Comparison of ENCODE assay signal across 8 mouse cellular contexts in genomic region chr14:93498813-93499690, GRCm38 (mm10).
DNase-seq lines count a peak whose midpoint lies in the region; ATAC-seq and TF ChIP-seq lines count a peak whose summit lies in the region.

No protein-coding gene starts in this region.

- H3K27me3 ChIP-seq in intestine, embryonic 16.5 days (replicated peaks; ENCODE audit: control insufficient read depth, insufficient read depth, low read length): no peaks in the 10 kb centered on the region
- H3K27me3 ChIP-seq in midbrain, embryonic 15.5 days (replicated peaks): no peaks in the 10 kb centered on the region
- H3K27me3 ChIP-seq in stomach, postnatal 0 days (ENCODE audit: control insufficient read depth, insufficient read depth, low read length): no peaks in the 10 kb centered on the region

- TF ChIP-seq CTCF in cortical plate, adult 2 months (IDR thresholded peaks at IDR 0.05; ENCODE audit: extremely low read depth, insufficient read depth, low read length): no peak
- TF ChIP-seq CTCF in stomach, postnatal 0 days (IDR thresholded peaks at IDR 0.05; ENCODE audit: low read depth): no peak

- H3K27ac ChIP-seq in cortical plate, adult 2 months (ENCODE audit: insufficient read depth, low read length): peak overlapping the region; percentile 79
- no peak overlapping the region for H3K27ac ChIP-seq in intestine, embryonic 16.5 days (ENCODE audit: low read length)
- peak overlapping the region; percentile 55 for H3K27ac ChIP-seq in midbrain, embryonic 15.5 days
- no peak overlapping the region for H3K27ac ChIP-seq in stomach, postnatal 0 days (replicated peaks)

- no peaks in the 10 kb centered on the region for H3K9me3 ChIP-seq in intestine, embryonic 16.5 days (ENCODE audit: control insufficient read depth, low read length)
- H3K9me3 ChIP-seq in midbrain, embryonic 15.5 days: no peaks in the 10 kb centered on the region
- H3K9me3 ChIP-seq in stomach, postnatal 0 days (ENCODE audit: control insufficient read depth, low read length): no peaks in the 10 kb centered on the region

- ATAC-seq in intestine, embryonic 16.5 days: peak; percentile 76
- ATAC-seq in midbrain, embryonic 15.5 days (replicated peaks): peak; percentile 80
- no peak for ATAC-seq in stomach, postnatal 0 days (ENCODE audit: low FRiP score, low TSS enrichment)
- ATAC-seq in megakaryocyte, adult 5-6 weeks (ENCODE audit: poor library complexity, severe bottlenecking): no peak

- no peak for TF ChIP-seq EP300 in stomach, postnatal 0 days (optimal IDR thresholded peaks at IDR 0.05)

- H3K36me3 ChIP-seq in intestine, embryonic 16.5 days (ENCODE audit: control insufficient read depth, insufficient read depth, low read length): no peaks in the 10 kb centered on the region
- H3K36me3 ChIP-seq in midbrain, embryonic 15.5 days (replicated peaks): no peaks in the 10 kb centered on the region
- H3K36me3 ChIP-seq in stomach, postnatal 0 days (ENCODE audit: control insufficient read depth, insufficient read depth, low read length): no peaks in the 10 kb centered on the region

- no peak overlapping the region for H3K4me2 ChIP-seq in intestine, embryonic 16.5 days (ENCODE audit: low read depth, low read length)
- peak overlapping the region; percentile 37 for H3K4me2 ChIP-seq in midbrain, embryonic 15.5 days
- H3K4me2 ChIP-seq in stomach, postnatal 0 days (replicated peaks; ENCODE audit: low read depth): no peak overlapping the region

- intact Hi-C loops in left cerebral cortex, postnatal 10 days (cut with DNase I): no loop called here

- DNase-seq in adrenal gland, postnatal 10 days: peak; percentile 76
- DNase-seq in gastrocnemius, postnatal 25 days: peak; percentile 9
- DNase-seq in left cerebral cortex, postnatal 10 days (ENCODE audit: extremely low spot score in 1 of 2, low spot score in 2 of 2): peak; percentile 41 to 76
- peak; percentile 29 for DNase-seq in stomach, postnatal 0 days (ENCODE audit: low spot score)

- no peak overlapping the region for H3K9ac ChIP-seq in intestine, embryonic 16.5 days (ENCODE audit: low read depth, low read length)
- no peak overlapping the region for H3K9ac ChIP-seq in midbrain, embryonic 15.5 days
- H3K9ac ChIP-seq in stomach, postnatal 0 days (ENCODE audit: low read length): no peak overlapping the region

- TF ChIP-seq POLR2A in cortical plate, adult 2 months (IDR thresholded peaks at IDR 0.05; ENCODE audit: extremely low read depth, insufficient read depth, low read length): no peak

- 23% methylated on average over 13 of the region's 13 CpGs for WGBS in intestine, embryonic 16.5 days
- WGBS in midbrain, embryonic 15.5 days: 24% methylated on average over 13 of the region's 13 CpGs
- WGBS in stomach, postnatal 0 days: 26% methylated on average over 13 of the region's 13 CpGs

- H3K4me3 ChIP-seq in cortical plate, adult 2 months (ENCODE audit: insufficient read depth, low read length): no peak overlapping the region
- no peak overlapping the region for H3K4me3 ChIP-seq in intestine, embryonic 16.5 days (ENCODE audit: low read length)
- no peak overlapping the region for H3K4me3 ChIP-seq in midbrain, embryonic 15.5 days
- H3K4me3 ChIP-seq in stomach, postnatal 0 days (ENCODE audit: low read depth, low read length): no peak overlapping the region

- H3K4me1 ChIP-seq in cortical plate, adult 2 months (ENCODE audit: control insufficient read depth, insufficient read depth, low read length): no peaks in the 10 kb centered on the region
- H3K4me1 ChIP-seq in intestine, embryonic 16.5 days (ENCODE audit: control insufficient read depth, insufficient read depth, low read length): no peaks in the 10 kb centered on the region
- H3K4me1 ChIP-seq in midbrain, embryonic 15.5 days: peaks cover 10% of the 10 kb centered on the region
- H3K4me1 ChIP-seq in stomach, postnatal 0 days (replicated peaks; ENCODE audit: control insufficient read depth, insufficient read depth): no peaks in the 10 kb centered on the region

Comparison
In these comparisons a context has a peak if more than half of its experiments do, and no peak if none do; other contexts are left out.
1. DNase-seq: peak in every context shown above with its lines; median percentile 76 in adrenal gland, postnatal 10 days; 58 in left cerebral cortex, postnatal 10 days; 29 in stomach, postnatal 0 days; 9 in gastrocnemius, postnatal 25 days.
2. H3K27ac ChIP-seq: peak in cortical plate, adult 2 months (single experiment) and midbrain, embryonic 15.5 days (single experiment); none in intestine, embryonic 16.5 days (single experiment) and stomach, postnatal 0 days (single experiment).
3. ATAC-seq: peak in intestine, embryonic 16.5 days (single experiment) and midbrain, embryonic 15.5 days (single experiment); none in stomach, postnatal 0 days (single experiment) and megakaryocyte, adult 5-6 weeks (single experiment).